Mouse (Mus musculus) olfactory bulb, adult 2 months (tissue): Measurements from ENCODE around the gene Gpr162.
A peak's percentile ranks its signal among the peaks of the same experiment; 100 is the strongest.

Source experiments
- CTCF ChIP-seq: fragments of 200-500 bp; IDR thresholded peaks from 2 replicates; pipeline ENCODE4 v1.5.1; 2012; ENCODE audit warnings: low read depth, mild to moderate bottlenecking, low read length, moderate library complexity; ENCODE audit not compliant: insufficient read depth
- POLR2A ChIP-seq: fragments of 200-500 bp; IDR thresholded peaks from 2 replicates; pipeline ENCODE4 v1.6.1; 2012; ENCODE audit warnings: mild to moderate bottlenecking, low read depth, low read length, moderate library complexity; ENCODE audit not compliant: insufficient read depth

- TF ChIP-seq POLR2A, result no peak
- peak; percentile 80 for TF ChIP-seq CTCF
Observed at GRCm38 (mm10) chr6:124859725-124860124, 4.1 kb downstream of the Gpr162 start.
